16 mouse cellular contexts compared by ENCODE assay signal in genomic region chr16:19886596-19886995, GRCm38 (mm10).
"Had no signal": no experiment of that assay in that cellular context is flagged by ENCODE, and none has a peak within 500 bp of the region (broad histone marks: within the 10 kb centered on the region; RNA-seq: fewer than 3 reads in every experiment).

No protein-coding gene starts in this region.

- H3K9me3 ChIP-seq: midbrain, embryonic 12.5 days; neural tube, embryonic 13.5 days; neural tube, embryonic 15.5 days had no signal

- DNase-seq: lung, adult 18-20 months; lung, embryonic 14.5 days; lung, postnatal 10 days; lung, postnatal 4 days; midbrain, embryonic 14.5 days; retina, postnatal 1 day; right cerebral cortex, postnatal 14 days; right cerebral cortex, postnatal 4 days; spleen, adult 18-20 months; thymus, adult 18-20 months; thymus, postnatal 25 days had no signal

- H3K9ac ChIP-seq: lung, embryonic 14.5 days; midbrain, embryonic 12.5 days; neural tube, embryonic 13.5 days; neural tube, embryonic 15.5 days had no signal

- H3K27me3 ChIP-seq: midbrain, embryonic 12.5 days; neural tube, embryonic 13.5 days; neural tube, embryonic 15.5 days had no signal

- H3K4me3 ChIP-seq: midbrain, embryonic 10.5 days; midbrain, embryonic 12.5 days; myocyte; neural tube, embryonic 13.5 days; neural tube, embryonic 15.5 days had no signal

- H3K4me1 ChIP-seq: midbrain, embryonic 12.5 days; neural tube, embryonic 13.5 days had no signal

- H3K36me3 ChIP-seq: midbrain, embryonic 10.5 days; midbrain, embryonic 12.5 days; neural tube, embryonic 13.5 days; neural tube, embryonic 15.5 days had no signal

- H3K4me2 ChIP-seq: lung, embryonic 14.5 days; midbrain, embryonic 12.5 days; neural tube, embryonic 13.5 days; neural tube, embryonic 15.5 days had no signal

- H3K27ac ChIP-seq: midbrain, embryonic 10.5 days; midbrain, embryonic 12.5 days; neural tube, embryonic 13.5 days; neural tube, embryonic 15.5 days had no signal
